Mouse (Mus musculus) intestine, embryonic 14.5 days (tissue): ENCODE measurements at regions not wholly inside any gene's neighbourhood (a gene's known extent, or its start where the extent isn't known, plus 50 kb on each side); places are given as distances from the start of the nearest gene placed in this dataset.

ENCODE experiments used
- ATAC-seq: fragments of 200-750 bp; cut with Nextera tagmentation; replicated peaks from 2 replicates; pipeline ENCODE4 v1.8.0; 2017; ENCODE audit warnings: low read depth, moderate number of reproducible peaks, moderate TSS enrichment, moderate library complexity; ENCODE audit not compliant: low FRiP score, low TSS enrichment
- DNase-seq: peaks from one replicate; pipeline ENCODE4 v3.0.0-alpha.2; 2018; ENCODE audit warnings: low spot score
- H3K27ac ChIP-seq: fragments of 300-500 bp; sonication (generic); 2 replicates; pipeline ENCODE4 v1.5.1; 2014; ENCODE audit warnings: low read depth, mild to moderate bottlenecking, control low read depth
- H3K27me3 ChIP-seq: fragments of 300-500 bp; sonication (generic); replicated peaks from 2 replicates; pipeline ENCODE4 v1.6.1; 2014; ENCODE audit warnings: low read length, control low read depth; ENCODE audit not compliant: control insufficient read depth, insufficient read depth
- H3K36me3 ChIP-seq: fragments of 300-500 bp; sonication (generic); 2 replicates; pipeline ENCODE4 v1.6.1; 2014; ENCODE audit warnings: low read length, control low read depth; ENCODE audit not compliant: control insufficient read depth, insufficient read depth
- H3K4me1 ChIP-seq: fragments of 300-500 bp; sonication (generic); replicated peaks from 2 replicates; pipeline ENCODE4 v1.6.1; 2014; ENCODE audit warnings: low read length, control low read depth, mixed read lengths; ENCODE audit not compliant: control insufficient read depth, insufficient read depth
- H3K4me2 ChIP-seq: fragments of 300-500 bp; sonication (generic); 2 replicates; pipeline ENCODE4 v1.6.1; 2014; ENCODE audit warnings: low read length
- H3K4me3 ChIP-seq: fragments of 300-500 bp; sonication (generic); 2 replicates; pipeline ENCODE4 v1.5.1; 2014; ENCODE audit warnings: low read depth, low read length, control low read depth, mixed read lengths
- H3K9ac ChIP-seq: fragments of 300-500 bp; sonication (generic); 2 replicates; pipeline ENCODE4 v1.6.1; 2014; ENCODE audit warnings: mild to moderate bottlenecking, low read length
- H3K9me3 ChIP-seq: fragments of 300-500 bp; sonication (generic); 2 replicates; pipeline ENCODE4 v1.6.1; 2016; ENCODE audit warnings: low read length, control low read depth; ENCODE audit not compliant: control insufficient read depth
- WGBS: fragments of 180-500 bp; shearing (Covaris S2); extraction: QIAGEN DNeasy Blood & Tissue Kit; methylation state at CpG from one replicate; pipeline ENCODE4 v1.1.7; 2014; 5-methylcytosine and 5-hydroxymethylcytosine counted together

GRCm38 (mm10) chr11:114183231-114183630 is 116.4 kb upstream of the Sdk2 start:
- Histone ChIP-seq H3K4me2 (no peak overlapping the region), H3K27me3 (no peaks in the 10 kb centered on the region), H3K9me3 (no peaks in the 10 kb centered on the region), H3K4me1 (peaks cover 7% of the 10 kb centered on the region), H3K9ac (no peak overlapping the region), H3K4me3 (no peak overlapping the region), H3K36me3 (no peaks in the 10 kb centered on the region), H3K27ac (no peak overlapping the region)
- ATAC-seq: no peak
- DNase-seq: no peak
- 91% methylated on average over 10 of the region's 10 CpGs for WGBS

GRCm38 (mm10) chr11:114178746-114179472 is 112.1 kb upstream of the Sdk2 start:
- no peaks in the 10 kb centered on the region for H3K36me3 ChIP-seq
- DNase-seq (no peak), ATAC-seq (no peak)
- no peak overlapping the region for H3K4me2 ChIP-seq
- H3K4me1 ChIP-seq: peaks cover 17% of the 10 kb centered on the region
- WGBS: 68% methylated on average over 6 of the region's 6 CpGs
- H3K27me3 ChIP-seq: no peaks in the 10 kb centered on the region
- H3K4me3 ChIP-seq: no peak overlapping the region
- H3K9ac ChIP-seq: no peak overlapping the region
- H3K27ac ChIP-seq: no peak overlapping the region
- no peaks in the 10 kb centered on the region for H3K9me3 ChIP-seq

- no peak for ATAC-seq
These were observed 110.9 kb upstream of the Sdk2 start for GRCm38 (mm10) chr11:114177789-114178188.

GRCm38 (mm10) chr11:114177281-114177680 is 110.4 kb upstream of the Sdk2 start:
- WGBS: 69% methylated on average over 1 of the region's 1 CpGs
- no peak overlapping the region for H3K4me3 ChIP-seq
- H3K9me3 ChIP-seq: no peaks in the 10 kb centered on the region
- no peak overlapping the region for H3K4me2 ChIP-seq
- no peak for DNase-seq
- H3K9ac ChIP-seq: no peak overlapping the region
- no peaks in the 10 kb centered on the region for H3K36me3 ChIP-seq
- ATAC-seq: no peak
- H3K27ac ChIP-seq: no peak overlapping the region
- peaks cover 17% of the 10 kb centered on the region for H3K4me1 ChIP-seq
- no peaks in the 10 kb centered on the region for H3K27me3 ChIP-seq

More at GRCm38 (mm10) chr11:114177789-114178188, 110.9 kb upstream of the Sdk2 start:
- no peak overlapping the region for H3K4me3 ChIP-seq
- H3K9me3 ChIP-seq: no peaks in the 10 kb centered on the region
- H3K36me3 ChIP-seq: no peaks in the 10 kb centered on the region
- no peak for DNase-seq
- H3K9ac ChIP-seq: no peak overlapping the region
- H3K27ac ChIP-seq: no peak overlapping the region; the same call in 1 of the 2 replicates
- WGBS: 54% methylated on average over 4 of the region's 4 CpGs
- H3K4me2 ChIP-seq: no peak overlapping the region
- H3K27me3 ChIP-seq: no peaks in the 10 kb centered on the region
- peaks cover 17% of the 10 kb centered on the region for H3K4me1 ChIP-seq

GRCm38 (mm10) chr11:114176671-114177212 is 109.9 kb upstream of the Sdk2 start:
- Histone ChIP-seq H3K4me3 (no peak overlapping the region), H3K36me3 (no peaks in the 10 kb centered on the region), H3K9me3 (no peaks in the 10 kb centered on the region), H3K27ac (no peak overlapping the region), H3K4me1 (peaks cover 17% of the 10 kb centered on the region), H3K9ac (no peak overlapping the region), H3K4me2 (no peak overlapping the region), H3K27me3 (no peaks in the 10 kb centered on the region)
- DNase-seq (no peak), ATAC-seq (no peak)
- WGBS: 42% methylated on average over 4 of the region's 4 CpGs

- H3K9ac ChIP-seq: no peak overlapping the region
- H3K4me3 ChIP-seq: no peak overlapping the region
- no peak overlapping the region for H3K27ac ChIP-seq
- peaks cover 17% of the 10 kb centered on the region for H3K4me1 ChIP-seq
- H3K36me3 ChIP-seq: no peaks in the 10 kb centered on the region
- DNase-seq: no peak
- WGBS: 41% methylated on average over 23 of the region's 23 CpGs
- no peaks in the 10 kb centered on the region for H3K9me3 ChIP-seq
- ATAC-seq: no peak
- H3K27me3 ChIP-seq: no peaks in the 10 kb centered on the region
- no peak overlapping the region for H3K4me2 ChIP-seq
These were observed 108.7 kb upstream of the Sdk2 start for GRCm38 (mm10) chr11:114175437-114176131.

- ATAC-seq (no peak), DNase-seq (no peak)
- H3K27ac ChIP-seq: no peak overlapping the region
- H3K27me3 ChIP-seq: no peaks in the 10 kb centered on the region
- no peaks in the 10 kb centered on the region for H3K9me3 ChIP-seq
- no peak overlapping the region for H3K9ac ChIP-seq
- H3K4me3 ChIP-seq: no peak overlapping the region
- H3K4me1 ChIP-seq: peaks cover 17% of the 10 kb centered on the region
- 92% methylated on average over 4 of the region's 4 CpGs for WGBS
- H3K36me3 ChIP-seq: no peaks in the 10 kb centered on the region
- no peak overlapping the region for H3K4me2 ChIP-seq
These were observed 108.0 kb upstream of the Sdk2 start for GRCm38 (mm10) chr11:114174871-114175270.

- no peaks in the 10 kb centered on the region for H3K36me3 ChIP-seq
- H3K4me3 ChIP-seq: no peak overlapping the region
- no peak overlapping the region for H3K4me2 ChIP-seq
- H3K9ac ChIP-seq: no peak overlapping the region
- H3K9me3 ChIP-seq: no peaks in the 10 kb centered on the region
- ATAC-seq (no peak), DNase-seq (no peak)
- WGBS: 62% methylated on average over 13 of the region's 13 CpGs
- H3K27ac ChIP-seq: no peak overlapping the region
- H3K4me1 ChIP-seq: 0 out of 2 replicates have a peak, but pooled peaks cover 4% of the 10 kb centered on the region
- no peaks in the 10 kb centered on the region for H3K27me3 ChIP-seq
These were observed 101.4 kb upstream of the Sdk2 start for GRCm38 (mm10) chr11:114168231-114168661.
